Mouse (Mus musculus) left cerebral cortex, adult 11 months (tissue): ENCODE data around the gene Slc9a3r2.

Source experiments
- DNase-seq: peaks from one replicate; pipeline ENCODE4 v3.0.0; 2022; ENCODE audit warnings: low spot score

The Slc9a3r2 gene

GRCm38 (mm10) chr17:24593992-24594890 is 55.9 kb downstream of the Slc9a3r2 start:
- no peak for DNase-seq

- no peak for DNase-seq
These were observed 56.9 kb downstream of the Slc9a3r2 start for GRCm38 (mm10) chr17:24593248-24593647.

GRCm38 (mm10) chr17:24591695-24592094 is 58.4 kb downstream of the Slc9a3r2 start:
- DNase-seq: no peak

- no peak for DNase-seq
These were observed 59.2 kb downstream of the Slc9a3r2 start for GRCm38 (mm10) chr17:24590943-24591342.
